Mouse (Mus musculus): ENCODE results near the gene Hcfc1r1. TPM values are rescaled to one million over a fixed set of nuclear protein-coding genes. Genes with fewer than 3 reads are reported as not detected.
A peak's percentile ranks its signal among the peaks of the same experiment; 100 is the strongest.

The Hcfc1r1 gene
- polyA plus RNA-seq, 1 experiment: 145 TPM

- Histone ChIP-seq H3K27me3 (ENCODE audit: control insufficient read depth, insufficient read depth, low read length, poor library complexity, severe bottlenecking) (no peaks in the 10 kb centered on the region), H3K4me1 (ENCODE audit: control insufficient read depth, insufficient read depth, low read length) (peaks cover 5% of the 10 kb centered on the region), H3K27ac (ENCODE audit: insufficient read depth, low read length) (no peak overlapping the region; the same call in 1 of the 2 replicates), H3K9ac (ENCODE audit: low read depth, poor library complexity, severe bottlenecking) (no peak overlapping the region), H3K4me3 (ENCODE audit: low read depth, low read length) (no peak overlapping the region), H3K9me3 (replicated peaks; ENCODE audit: control insufficient read depth, insufficient read depth, low read length, poor library complexity, severe bottlenecking) (no peaks in the 10 kb centered on the region), H3K36me3 (ENCODE audit: control insufficient read depth, insufficient read depth, low read length, poor library complexity, severe bottlenecking) (peaks cover 10% of the 10 kb centered on the region; the same call in 1 of the 2 replicates)
- no peak for TF ChIP-seq POLR2A (IDR thresholded peaks at IDR 0.05; ENCODE audit: insufficient read depth, low read length)
- no peak for TF ChIP-seq EP300 (IDR thresholded peaks at IDR 0.05; ENCODE audit: insufficient read depth, low read depth, low read length)
- TF ChIP-seq CTCF (IDR thresholded peaks at IDR 0.05; ENCODE audit: low read depth, low read length): no peak
Measured at GRCm38 (mm10) chr17:23671519-23671918, 1.9 kb upstream of the Hcfc1r1 start.

- no peak overlapping the region for H3K27ac ChIP-seq (ENCODE audit: insufficient read depth, low read length)
- no peak overlapping the region; the same call in 1 of the 2 replicates for H3K4me3 ChIP-seq (ENCODE audit: low read depth, low read length)
- peaks cover 5% of the 10 kb centered on the region for H3K4me1 ChIP-seq (ENCODE audit: control insufficient read depth, insufficient read depth, low read length)
- H3K36me3 ChIP-seq (ENCODE audit: control insufficient read depth, insufficient read depth, low read length, poor library complexity, severe bottlenecking): peaks cover 6% of the 10 kb centered on the region; the same call in 1 of the 2 replicates
- no peaks in the 10 kb centered on the region for H3K27me3 ChIP-seq (ENCODE audit: control insufficient read depth, insufficient read depth, low read length, poor library complexity, severe bottlenecking)
- H3K9me3 ChIP-seq (replicated peaks; ENCODE audit: control insufficient read depth, insufficient read depth, low read length, poor library complexity, severe bottlenecking): no peaks in the 10 kb centered on the region
- H3K9ac ChIP-seq (ENCODE audit: low read depth, poor library complexity, severe bottlenecking): no peak overlapping the region
- TF ChIP-seq POLR2A (IDR thresholded peaks at IDR 0.05; ENCODE audit: insufficient read depth, low read length): no peak
- TF ChIP-seq CTCF (IDR thresholded peaks at IDR 0.05; ENCODE audit: low read depth, low read length): no peak
- TF ChIP-seq EP300 (IDR thresholded peaks at IDR 0.05; ENCODE audit: insufficient read depth, low read depth, low read length): no peak
Measured at GRCm38 (mm10) chr17:23672761-23673160, 635 bp upstream of the Hcfc1r1 start.

- Histone ChIP-seq H3K36me3 (ENCODE audit: control insufficient read depth, insufficient read depth, low read length, poor library complexity, severe bottlenecking) (no peaks in the 10 kb centered on the region; the same call in 1 of the 2 replicates), H3K27ac (ENCODE audit: insufficient read depth, low read length) (no peak overlapping the region), H3K9ac (ENCODE audit: low read depth, poor library complexity, severe bottlenecking) (peak overlapping the region; percentile 15), H3K4me3 (ENCODE audit: low read depth, low read length) (peak overlapping the region; percentile 67), H3K9me3 (replicated peaks; ENCODE audit: control insufficient read depth, insufficient read depth, low read length, poor library complexity, severe bottlenecking) (no peaks in the 10 kb centered on the region), H3K4me1 (ENCODE audit: control insufficient read depth, insufficient read depth, low read length) (peaks cover 5% of the 10 kb centered on the region), H3K27me3 (ENCODE audit: control insufficient read depth, insufficient read depth, low read length, poor library complexity, severe bottlenecking) (no peaks in the 10 kb centered on the region)
- TF ChIP-seq POLR2A (IDR thresholded peaks at IDR 0.05; ENCODE audit: insufficient read depth, low read length): no peak
- no peak for TF ChIP-seq EP300 (IDR thresholded peaks at IDR 0.05; ENCODE audit: insufficient read depth, low read depth, low read length)
- TF ChIP-seq CTCF (IDR thresholded peaks at IDR 0.05; ENCODE audit: low read depth, low read length): no peak
Measured at GRCm38 (mm10) chr17:23674271-23674952, 1.0 kb downstream of the Hcfc1r1 start.

GRCm38 (mm10) chr17:23675127-23675526 is 1.7 kb downstream of the Hcfc1r1 start:
- H3K27ac ChIP-seq (ENCODE audit: insufficient read depth, low read length): peak overlapping the region; percentile 21; the same call in 1 of the 2 replicates
- H3K27me3 ChIP-seq (ENCODE audit: control insufficient read depth, insufficient read depth, low read length, poor library complexity, severe bottlenecking): no peaks in the 10 kb centered on the region
- no peaks in the 10 kb centered on the region for H3K36me3 ChIP-seq (ENCODE audit: control insufficient read depth, insufficient read depth, low read length, poor library complexity, severe bottlenecking)
- no peaks in the 10 kb centered on the region for H3K9me3 ChIP-seq (replicated peaks; ENCODE audit: control insufficient read depth, insufficient read depth, low read length, poor library complexity, severe bottlenecking)
- H3K4me3 ChIP-seq (ENCODE audit: low read depth, low read length): no peak overlapping the region
- TF ChIP-seq EP300 (IDR thresholded peaks at IDR 0.05; ENCODE audit: insufficient read depth, low read depth, low read length) (no peak), CTCF (IDR thresholded peaks at IDR 0.05; ENCODE audit: low read depth, low read length) (no peak), POLR2A (IDR thresholded peaks at IDR 0.05; ENCODE audit: insufficient read depth, low read length) (no peak)
- 0 out of 2 replicates have a peak overlapping the region, but pooled peaks have one; percentile 15 for H3K9ac ChIP-seq (ENCODE audit: low read depth, poor library complexity, severe bottlenecking)
- H3K4me1 ChIP-seq (ENCODE audit: control insufficient read depth, insufficient read depth, low read length): peaks cover 5% of the 10 kb centered on the region

- peak overlapping the region; percentile 21; the same call in 1 of the 2 replicates for H3K27ac ChIP-seq (ENCODE audit: insufficient read depth, low read length)
- no peaks in the 10 kb centered on the region for H3K9me3 ChIP-seq (replicated peaks; ENCODE audit: control insufficient read depth, insufficient read depth, low read length, poor library complexity, severe bottlenecking)
- H3K27me3 ChIP-seq (ENCODE audit: control insufficient read depth, insufficient read depth, low read length, poor library complexity, severe bottlenecking): no peaks in the 10 kb centered on the region
- H3K9ac ChIP-seq (ENCODE audit: low read depth, poor library complexity, severe bottlenecking): peak overlapping the region; percentile 19
- peaks cover 3% of the 10 kb centered on the region for H3K4me1 ChIP-seq (ENCODE audit: control insufficient read depth, insufficient read depth, low read length)
- H3K4me3 ChIP-seq (ENCODE audit: low read depth, low read length): peak overlapping the region; percentile 70
- H3K36me3 ChIP-seq (ENCODE audit: control insufficient read depth, insufficient read depth, low read length, poor library complexity, severe bottlenecking): no peaks in the 10 kb centered on the region
- TF ChIP-seq CTCF (IDR thresholded peaks at IDR 0.05; ENCODE audit: low read depth, low read length) (no peak), POLR2A (IDR thresholded peaks at IDR 0.05; ENCODE audit: insufficient read depth, low read length) (no peak), EP300 (IDR thresholded peaks at IDR 0.05; ENCODE audit: insufficient read depth, low read depth, low read length) (0 out of 2 replicates have a peak, but pooled peaks have one; percentile 3)
Measured at GRCm38 (mm10) chr17:23675564-23676281, 2.3 kb downstream of the Hcfc1r1 start.
